Mouse (Mus musculus) adrenal gland, adult (tissue): ENCODE measurements around the gene Avpr2.
A peak's percentile ranks its signal among the peaks of the same experiment; 100 is the strongest.

Experiments
- DNase-seq, 2 experiments: peaks; one replicate each; pipeline ENCODE4 v3.0.0; 2022 to 2023; ENCODE audit warnings: low spot score in 1 of 2; ENCODE audit not compliant: inconsistent age in 2 of 2

The Avpr2 gene

GRCm38 (mm10) chrX:73914827-73915703, 23.2 kb downstream of the Avpr2 start:
- peak; percentile 92 to 93 for DNase-seq

GRCm38 (mm10) chrX:73916945-73917344, 25.0 kb downstream of the Avpr2 start:
- DNase-seq = peak; percentile 27 to 50

GRCm38 (mm10) chrX:73918631-73919030, 26.7 kb downstream of the Avpr2 start:
- no peak for DNase-seq

GRCm38 (mm10) chrX:73921285-73921822, 29.5 kb downstream of the Avpr2 start:
- no peak for DNase-seq

- peak; percentile 91 to 95 for DNase-seq
Observed at GRCm38 (mm10) chrX:73921823-73922549, 30.1 kb downstream of the Avpr2 start, which contains the start of the genes Arhgap4 and Naa10. Arhgap4 (minus strand) TSS chrX:73921870. Naa10 (minus strand) TSS chrX:73921944.

- DNase-seq = no peak
Observed at GRCm38 (mm10) chrX:73922550-73922882, 30.6 kb downstream of the Avpr2 start.

GRCm38 (mm10) chrX:73930402-73931062, 38.6 kb downstream of the Avpr2 start, which contains the start of gene Renbp:
Renbp (minus strand) TSS chrX:73930850.
- DNase-seq = peak; percentile 81 to 83

GRCm38 (mm10) chrX:73931871-73932270, 40.0 kb downstream of the Avpr2 start:
- no peak for DNase-seq

- no peak for DNase-seq
Observed at GRCm38 (mm10) chrX:73941860-73942259, 50.0 kb downstream of the Avpr2 start.

- DNase-seq = no peak
Observed at GRCm38 (mm10) chrX:73942294-73942693, 50.4 kb downstream of the Avpr2 start.
